In genomic region chr11:117781993-117782704, GRCm38 (mm10) we compare ENCODE assay signal across 8 mouse cellular contexts. TPM values are rescaled to one million over a fixed set of nuclear protein-coding genes. Genes with fewer than 3 reads are reported as not detected.
A peak's percentile ranks its signal among the peaks of the same experiment; 100 is the strongest.
DNase-seq lines count a peak whose midpoint lies in the region; ATAC-seq and TF ChIP-seq lines count a peak whose summit lies in the region.

Tmc8 (plus strand) TSS chr11:117782076.
Tmc6 (minus strand) TSS chr11:117782198.

- H3K4me3 ChIP-seq in forebrain, embryonic 12.5 days (replicated peaks): peak within 1 kb of the TSS; percentile 33
- H3K4me3 ChIP-seq in hindbrain, embryonic 16.5 days (ENCODE audit: low read length): peak within 1 kb of the TSS; percentile 33
- peak within 1 kb of the TSS; percentile 75 to 81 for H3K4me3 ChIP-seq in liver, embryonic 14.5 days (ENCODE audit: insufficient read depth in 1 of 2, low read depth in 2 of 2, low read length in 2 of 2)

- H3K27ac ChIP-seq in forebrain, embryonic 12.5 days: peak within 1 kb of the TSS; percentile 42; the same call in 1 of the 2 replicates
- H3K27ac ChIP-seq in hindbrain, embryonic 16.5 days (ENCODE audit: low read depth, low read length): peak within 1 kb of the TSS; percentile 44; the same call in 1 of the 2 replicates
- peak within 1 kb of the TSS; percentile 100 for H3K27ac ChIP-seq in liver, embryonic 14.5 days

- no peak for ATAC-seq in forebrain, embryonic 12.5 days (ENCODE audit: low FRiP score)
- ATAC-seq in hindbrain, embryonic 16.5 days: no peak
- ATAC-seq in liver, embryonic 14.5 days (ENCODE audit: insufficient read depth): peak; percentile 56

- H3K27me3 ChIP-seq in forebrain, embryonic 12.5 days: peaks cover 79% of the 10 kb centered on the region
- H3K27me3 ChIP-seq in hindbrain, embryonic 16.5 days (replicated peaks; ENCODE audit: control insufficient read depth, insufficient read depth, low read length): peaks cover 19% of the 10 kb centered on the region
- H3K27me3 ChIP-seq in liver, embryonic 14.5 days (ENCODE audit: control insufficient read depth, insufficient read depth, low read length): no peaks in the 10 kb centered on the region

- H3K36me3 ChIP-seq in forebrain, embryonic 12.5 days (replicated peaks): no peaks in the 10 kb centered on the region
- no peaks in the 10 kb centered on the region for H3K36me3 ChIP-seq in hindbrain, embryonic 16.5 days (ENCODE audit: control insufficient read depth, insufficient read depth, low read length)
- H3K36me3 ChIP-seq in liver, embryonic 14.5 days (replicated peaks; ENCODE audit: control insufficient read depth, insufficient read depth, low read depth): peaks cover 49% of the 10 kb centered on the region

- H3K4me1 ChIP-seq in forebrain, embryonic 12.5 days: peaks cover 44% of the 10 kb centered on the region
- peaks cover 31% of the 10 kb centered on the region for H3K4me1 ChIP-seq in hindbrain, embryonic 16.5 days (ENCODE audit: control insufficient read depth, insufficient read depth, low read depth, low read length)
- H3K4me1 ChIP-seq in liver, embryonic 14.5 days (replicated peaks; ENCODE audit: control insufficient read depth in 2 of 2, insufficient read depth in 2 of 2, low read length in 1 of 2): peaks cover 18 to 23% of the 10 kb centered on the region in 2 experiments

- 33% methylated on average over 24 of the region's 24 CpGs for WGBS in forebrain, embryonic 12.5 days
- 43% methylated on average over 24 of the region's 24 CpGs for WGBS in hindbrain, embryonic 16.5 days
- 5% methylated on average over 24 of the region's 24 CpGs for WGBS in liver, embryonic 14.5 days (ENCODE audit: insufficient replicate concordance)

- no peak for TF ChIP-seq CTCF in liver, embryonic 14.5 days (IDR thresholded peaks at IDR 0.05; ENCODE audit: low read depth)

- TF ChIP-seq EP300 in liver, embryonic 14.5 days (IDR thresholded peaks at IDR 0.05; ENCODE audit: low read depth): no peak; the same call in none of the 2 replicates

- H3K4me2 ChIP-seq in forebrain, embryonic 12.5 days: peak within 1 kb of the TSS; percentile 62
- peak within 1 kb of the TSS; percentile 55 for H3K4me2 ChIP-seq in hindbrain, embryonic 16.5 days (ENCODE audit: low read length)
- peak within 1 kb of the TSS; percentile 98 for H3K4me2 ChIP-seq in liver, embryonic 14.5 days (ENCODE audit: low read depth)

- peak; percentile 72 for DNase-seq in adrenal gland, postnatal 14 days
- peak; percentile 38 to 64 (median 50) for DNase-seq in liver, embryonic 14.5 days (ENCODE audit: low read depth in 3 of 3, low spot score in 3 of 3)
- DNase-seq in natural killer cell, adult 2 months (ENCODE audit: low spot score in 2 of 2): peak; percentile 64 to 84
- no peak for DNase-seq in urinary bladder, postnatal 36 days (ENCODE audit: low spot score in 2 of 2)
- DNase-seq in ovary, postnatal 36 days (ENCODE audit: low spot score): no peak
- no peak for DNase-seq in right cerebral cortex, postnatal 10 days (ENCODE audit: low spot score in 2 of 2)

- no peaks in the 10 kb centered on the region for H3K9me3 ChIP-seq in forebrain, embryonic 12.5 days
- no peaks in the 10 kb centered on the region for H3K9me3 ChIP-seq in hindbrain, embryonic 16.5 days (ENCODE audit: control insufficient read depth, low read length)
- H3K9me3 ChIP-seq in liver, embryonic 14.5 days (ENCODE audit: control insufficient read depth, low read length): no peaks in the 10 kb centered on the region

- H3K9ac ChIP-seq in forebrain, embryonic 12.5 days: peak within 1 kb of the TSS; percentile 50
- peak within 1 kb of the TSS; percentile 55 for H3K9ac ChIP-seq in hindbrain, embryonic 16.5 days (ENCODE audit: low read depth, low read length)
- H3K9ac ChIP-seq in liver, embryonic 14.5 days (replicated peaks): peak within 1 kb of the TSS; percentile 99

RNA-seq across cellular contexts. Expression of gene Tmc8, which starts in this region (rescaled TPM):
- total RNA-seq in adrenal gland, postnatal 14 days (2021): 5.3 and 8.3 TPM in 2 replicates
- polyA plus RNA-seq in forebrain, embryonic 12.5 days (2016; fragmentation: Nextera tagmentation; extraction: Ambion mirVana): 0.82 and 1.2 TPM in 2 replicates
- polyA plus RNA-seq in hindbrain, embryonic 16.5 days (2015; fragmentation: Nextera tagmentation; extraction: Ambion mirVana): 0.76 and 1.0 TPM in 2 replicates
- 28.1 and 29.8 TPM in 2 replicates for polyA plus RNA-seq in liver, embryonic 14.5 days (2012; rRNA removed)
- 9.9 and 13.1 TPM in 2 replicates for polyA plus RNA-seq in liver, embryonic 14.5 days (2014; fragmentation: Nextera tagmentation; extraction: Ambion mirVana)

RNA-seq across cellular contexts. Expression of gene Tmc6, which starts in this region (rescaled TPM):
- 35.1 and 35.7 TPM in 2 replicates for total RNA-seq in adrenal gland, postnatal 14 days (2021)
- polyA plus RNA-seq in forebrain, embryonic 12.5 days (2016; fragmentation: Nextera tagmentation; extraction: Ambion mirVana): 3.0 and 4.4 TPM in 2 replicates
- polyA plus RNA-seq in hindbrain, embryonic 16.5 days (2015; fragmentation: Nextera tagmentation; extraction: Ambion mirVana): 6.4 and 6.6 TPM in 2 replicates
- 32.1 and 51.8 TPM in 2 replicates for polyA plus RNA-seq in liver, embryonic 14.5 days (2012; rRNA removed)
- polyA plus RNA-seq in liver, embryonic 14.5 days (2014; fragmentation: Nextera tagmentation; extraction: Ambion mirVana): 40.5 and 44.1 TPM in 2 replicates

Comparison
In these comparisons a context has a peak if more than half of its experiments do, and no peak if none do; other contexts are left out.
1. DNase-seq: peak in adrenal gland, postnatal 14 days (single experiment), liver, embryonic 14.5 days (3 of 3) and natural killer cell, adult 2 months (2 of 2); none in urinary bladder, postnatal 36 days (0 of 2), ovary, postnatal 36 days (single experiment) and right cerebral cortex, postnatal 10 days (0 of 2).
2. H3K27ac ChIP-seq: peak in every context shown above with its lines; median percentile 100 in liver, embryonic 14.5 days; 44 in hindbrain, embryonic 16.5 days; 42 in forebrain, embryonic 12.5 days.
3. Peak in every context shown above with its lines, with median percentiles within 50 percentile points of each other: H3K4me2 ChIP-seq, H3K4me3 ChIP-seq and H3K9ac ChIP-seq.